9 mouse cellular contexts compared by ENCODE assay signal in the genomic region with DNA sequence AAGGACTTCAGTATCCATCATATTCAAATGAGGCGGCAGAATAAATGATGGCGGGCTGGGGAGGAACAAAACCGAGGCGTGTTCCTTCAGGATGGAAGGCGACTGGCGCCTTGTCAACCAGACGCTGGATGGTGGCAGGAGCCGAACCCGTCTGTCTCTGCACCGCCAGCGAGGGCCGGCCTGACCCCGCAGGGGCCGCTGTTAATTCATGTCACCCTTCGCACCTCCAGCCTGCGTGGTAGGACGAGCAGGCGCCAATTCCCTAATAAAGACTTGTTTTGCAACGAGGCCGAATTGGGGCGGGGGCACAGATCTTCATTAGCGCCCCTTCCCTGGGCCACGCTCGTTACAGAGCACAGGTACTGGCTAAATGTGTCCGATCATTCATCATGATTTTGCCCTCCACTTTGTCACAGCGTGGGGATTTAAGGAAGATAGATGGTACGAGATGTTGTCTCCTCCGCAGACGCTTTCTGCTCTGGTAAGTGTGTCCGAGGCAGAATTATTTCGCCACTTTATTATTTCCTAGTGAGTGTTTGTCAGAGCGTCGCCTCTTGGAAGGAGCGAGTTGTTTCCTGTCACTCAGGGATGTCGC.
A peak's percentile ranks its signal among the peaks of the same experiment; 100 is the strongest.
DNase-seq lines count a peak whose midpoint lies in the region; ATAC-seq and TF ChIP-seq lines count a peak whose summit lies in the region.
"Had no signal": no experiment of that assay in that cellular context is flagged by ENCODE, and none has a peak within 500 bp of the region (broad histone marks: within the 10 kb centered on the region; RNA-seq: fewer than 3 reads in every experiment).

No protein-coding gene starts in this region.

- H3K9ac ChIP-seq in heart, embryonic 11.5 days (ENCODE audit: low read depth, low read length) = peak overlapping the region; percentile 29; the same call in 1 of the 2 replicates
- H3K9ac ChIP-seq in forebrain, embryonic 14.5 days (ENCODE audit: low read length) = peak overlapping the region; percentile 2; the same call in 1 of the 2 replicates
- no peak overlapping the region for H3K9ac ChIP-seq in liver, embryonic 15.5 days

- H3K27ac ChIP-seq in heart, embryonic 11.5 days (ENCODE audit: low read depth, low read length) = no peak overlapping the region
- H3K27ac ChIP-seq in forebrain, embryonic 14.5 days (ENCODE audit: low read depth, low read length) = peak overlapping the region; percentile 80
- no peak overlapping the region for H3K27ac ChIP-seq in liver, embryonic 15.5 days (replicated peaks)

- H3K27me3 ChIP-seq in heart, embryonic 11.5 days (ENCODE audit: control insufficient read depth, insufficient read depth, low read length) = peaks cover 32% of the 10 kb centered on the region
- H3K27me3 ChIP-seq in E14TG2a.4 (ENCODE audit: insufficient read depth, low read length) = peaks cover 41% of the 10 kb centered on the region
- H3K27me3 ChIP-seq in forebrain, embryonic 14.5 days (replicated peaks; ENCODE audit: control insufficient read depth, insufficient read depth, low read length) = no peaks in the 10 kb centered on the region
- H3K27me3 ChIP-seq in liver, embryonic 15.5 days = peaks cover 21% of the 10 kb centered on the region

- peak overlapping the region; percentile 58 for H3K4me2 ChIP-seq in heart, embryonic 11.5 days
- H3K4me2 ChIP-seq in forebrain, embryonic 14.5 days (ENCODE audit: low read length) = peak overlapping the region; percentile 36
- peak overlapping the region; percentile 13; the same call in 1 of the 2 replicates for H3K4me2 ChIP-seq in liver, embryonic 15.5 days

- peak overlapping the region; percentile 18 for H3K4me3 ChIP-seq in heart, embryonic 11.5 days (ENCODE audit: low read depth, low read length)
- peak overlapping the region; percentile 51 for H3K4me3 ChIP-seq in E14TG2a.4 (replicated peaks; ENCODE audit: low read length)
- H3K4me3 ChIP-seq in forebrain, embryonic 14.5 days (ENCODE audit: low read depth, low read length) = no peak overlapping the region
- H3K4me3 ChIP-seq in liver, embryonic 15.5 days (replicated peaks) = no peak overlapping the region
- H3K4me3 ChIP-seq: megakaryocyte, embryonic 14.5 days had no signal

- peaks cover 2% of the 10 kb centered on the region; the same call in 1 of the 2 replicates for H3K4me1 ChIP-seq in heart, embryonic 11.5 days (ENCODE audit: control insufficient read depth, insufficient read depth, low read length)
- H3K4me1 ChIP-seq in E14TG2a.4 (replicated peaks; ENCODE audit: low read depth, low read length) = peaks cover 14% of the 10 kb centered on the region
- H3K4me1 ChIP-seq in forebrain, embryonic 14.5 days (ENCODE audit: control insufficient read depth, insufficient read depth, low read length) = peaks cover 37% of the 10 kb centered on the region
- no peaks in the 10 kb centered on the region for H3K4me1 ChIP-seq in liver, embryonic 15.5 days (replicated peaks)

- no peak for DNase-seq in heart, adult 8-10 months (ENCODE audit: low spot score)
- DNase-seq in forebrain, embryonic 14.5 days (ENCODE audit: low spot score) = peak; percentile 75
- DNase-seq in adrenal gland, adult 18-20 months (ENCODE audit: low spot score in 2 of 2) = no peak
- DNase-seq in c-Kit-positive CD71-positive TER-119-positive erythroid progenitor cells, embryonic 14.5 days (ENCODE audit: low spot score) = no peak
- no peak for DNase-seq in thymus, postnatal 25 days

- 17% methylated on average over 35 of the region's 35 CpGs for WGBS in heart, embryonic 11.5 days (ENCODE audit: insufficient replicate concordance)
- 20% methylated on average over 35 of the region's 35 CpGs for WGBS in forebrain, embryonic 14.5 days
- WGBS in liver, embryonic 15.5 days (ENCODE audit: insufficient replicate concordance) = 34% methylated on average over 35 of the region's 35 CpGs

- TF ChIP-seq CTCF in E14TG2a.4 (conservative IDR thresholded peaks at IDR 0.05; ENCODE audit: low read length) = no peak

- H3K36me3 ChIP-seq in heart, embryonic 11.5 days (ENCODE audit: control insufficient read depth, insufficient read depth, low read length) = no peaks in the 10 kb centered on the region
- no peaks in the 10 kb centered on the region for H3K36me3 ChIP-seq in E14TG2a.4 (ENCODE audit: insufficient read depth, low read length)
- H3K36me3 ChIP-seq in forebrain, embryonic 14.5 days (ENCODE audit: control insufficient read depth, insufficient read depth, low read length) = no peaks in the 10 kb centered on the region
- H3K36me3 ChIP-seq in liver, embryonic 15.5 days (replicated peaks) = no peaks in the 10 kb centered on the region

- no peak for ATAC-seq in heart, embryonic 11.5 days (replicated peaks; ENCODE audit: insufficient number of reproducible peaks, low FRiP score, low TSS enrichment)
- peak; percentile 47 for ATAC-seq in forebrain, embryonic 14.5 days
- ATAC-seq in liver, embryonic 15.5 days (ENCODE audit: insufficient read depth) = no peak

- no peaks in the 10 kb centered on the region for H3K9me3 ChIP-seq in heart, embryonic 11.5 days (replicated peaks; ENCODE audit: control insufficient read depth, low read length)
- peaks cover 5% of the 10 kb centered on the region; the same call in 1 of the 2 replicates for H3K9me3 ChIP-seq in E14TG2a.4 (ENCODE audit: low read length)
- H3K9me3 ChIP-seq in forebrain, embryonic 14.5 days (replicated peaks; ENCODE audit: control insufficient read depth, low read length) = no peaks in the 10 kb centered on the region
- no peaks in the 10 kb centered on the region for H3K9me3 ChIP-seq in liver, embryonic 15.5 days (replicated peaks)
- H3K9me3 ChIP-seq: megakaryocyte, embryonic 14.5 days had no signal

Comparison
In these comparisons a context has a peak if more than half of its experiments do, and no peak if none do; other contexts are left out.
1. H3K4me3 ChIP-seq: peak in heart, embryonic 11.5 days (single experiment) and E14TG2a.4 (single experiment); none in forebrain, embryonic 14.5 days (single experiment) and liver, embryonic 15.5 days (single experiment).
2. Peak in every context shown above with its lines, with median percentiles within 50 percentile points of each other: H3K4me2 ChIP-seq.